Mouse (Mus musculus): ENCODE measurements at regions not wholly inside any gene's neighbourhood (a gene's known extent, or its start where the extent isn't known, plus 50 kb on each side); places are given as distances from the start of the nearest gene placed in this dataset.

DNA sequence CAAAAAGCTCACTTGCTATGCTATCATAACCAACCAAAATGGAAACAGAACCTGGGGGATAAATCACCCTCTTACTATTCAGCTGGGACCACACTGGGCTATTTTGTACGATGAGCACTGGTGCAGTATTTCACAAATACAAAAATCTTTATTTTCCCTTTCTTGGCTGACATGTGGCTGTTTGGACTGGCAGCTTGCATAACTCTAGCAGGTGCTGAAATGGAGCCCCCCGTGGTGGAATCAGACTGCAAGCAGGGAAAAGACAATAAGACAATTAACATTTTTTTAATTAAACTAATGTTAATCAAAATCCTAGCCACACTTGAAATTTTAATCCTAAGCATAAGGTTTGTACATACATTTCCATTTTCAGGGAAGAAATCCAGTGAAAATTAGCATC is 196.4 kb upstream of the Irx5 start:
- Histone ChIP-seq H3K4me1 (ENCODE audit: control insufficient read depth, insufficient read depth, low read length) (no peaks in the 10 kb centered on the region), H3K4me2 (ENCODE audit: low read depth) (no peak overlapping the region), H3K9me3 (ENCODE audit: control insufficient read depth, low read length) (0 out of 2 replicates have a peak, but pooled peaks cover 2% of the 10 kb centered on the region), H3K4me3 (ENCODE audit: low read depth, low read length) (no peak overlapping the region), H3K36me3 (ENCODE audit: control insufficient read depth, insufficient read depth, low read length) (no peaks in the 10 kb centered on the region), H3K9ac (ENCODE audit: low read length) (no peak overlapping the region), H3K27ac (ENCODE audit: low read depth, low read length) (no peak overlapping the region), H3K27me3 (ENCODE audit: control insufficient read depth, insufficient read depth, low read length) (no peaks in the 10 kb centered on the region)
- ATAC-seq (ENCODE audit: insufficient read depth, low FRiP score, low TSS enrichment) (no peak), DNase-seq (ENCODE audit: low spot score) (no peak)
- 64% methylated on average over 2 of the region's 2 CpGs for WGBS

DNA sequence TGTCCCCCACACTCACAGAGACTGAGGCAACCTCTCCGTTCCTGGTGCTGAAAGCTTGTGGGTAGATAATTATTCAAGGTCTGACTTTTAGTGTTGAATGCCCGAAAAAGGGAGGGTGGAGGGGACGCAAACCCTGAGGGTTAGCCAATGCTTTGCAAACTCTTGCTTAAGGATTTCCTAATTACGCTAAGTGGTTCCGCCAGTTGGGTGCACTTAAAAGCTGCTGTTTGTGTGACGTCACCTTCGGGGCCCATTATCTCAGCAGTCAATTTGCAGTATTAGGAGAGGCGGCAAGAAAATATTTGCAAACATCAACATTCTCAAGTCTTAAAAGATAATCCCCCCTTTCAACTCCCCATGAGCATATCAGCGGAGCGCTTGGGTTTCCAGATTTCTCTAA is 199.2 kb upstream of the Irx5 start:
- Histone ChIP-seq H3K9me3 (ENCODE audit: control insufficient read depth, low read length) (0 out of 2 replicates have a peak, but pooled peaks cover 2% of the 10 kb centered on the region), H3K27ac (ENCODE audit: low read depth, low read length) (no peak overlapping the region), H3K4me3 (ENCODE audit: low read depth, low read length) (no peak overlapping the region), H3K27me3 (ENCODE audit: control insufficient read depth, insufficient read depth, low read length) (no peaks in the 10 kb centered on the region), H3K9ac (ENCODE audit: low read length) (no peak overlapping the region), H3K4me2 (ENCODE audit: low read depth) (no peak overlapping the region), H3K36me3 (ENCODE audit: control insufficient read depth, insufficient read depth, low read length) (no peaks in the 10 kb centered on the region), H3K4me1 (ENCODE audit: control insufficient read depth, insufficient read depth, low read length) (no peaks in the 10 kb centered on the region)
- WGBS, result 44% methylated on average over 10 of the region's 10 CpGs
- ATAC-seq (ENCODE audit: insufficient read depth, low FRiP score, low TSS enrichment), result no peak
- DNase-seq (ENCODE audit: low spot score), result no peak

DNA sequence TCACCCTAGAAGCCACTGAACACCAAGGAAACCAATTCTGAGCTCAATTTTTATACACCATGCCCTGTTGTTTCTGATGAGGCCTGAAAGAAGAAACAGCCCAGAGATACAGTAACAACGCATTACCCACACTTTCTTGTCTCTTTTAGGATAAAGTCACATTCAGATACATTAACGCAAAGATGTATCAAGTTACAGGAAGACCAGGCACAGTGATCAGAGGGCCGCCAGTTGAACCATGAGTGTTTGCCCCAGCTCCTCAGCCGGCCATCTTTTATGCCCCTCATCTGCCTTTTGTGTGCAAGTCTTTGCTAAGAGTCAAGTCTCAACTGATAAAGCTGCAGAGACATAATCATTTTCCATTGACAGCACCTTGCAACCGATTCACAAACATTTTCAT is 204.9 kb upstream of the Irx5 start:
- WGBS, result 78% methylated on average over 5 of the region's 5 CpGs
- no peak for ATAC-seq (ENCODE audit: insufficient read depth, low FRiP score, low TSS enrichment)
- no peaks in the 10 kb centered on the region for H3K36me3 ChIP-seq (ENCODE audit: control insufficient read depth, insufficient read depth, low read length)
- no peak for DNase-seq (ENCODE audit: low spot score)
- no peak overlapping the region for H3K9ac ChIP-seq (ENCODE audit: low read length)
- H3K27ac ChIP-seq (ENCODE audit: low read depth, low read length), result no peak overlapping the region
- H3K9me3 ChIP-seq (ENCODE audit: control insufficient read depth, low read length), result no peaks in the 10 kb centered on the region
- no peak overlapping the region for H3K4me3 ChIP-seq (ENCODE audit: low read depth, low read length)
- no peak overlapping the region for H3K4me2 ChIP-seq (ENCODE audit: low read depth)
- H3K4me1 ChIP-seq (ENCODE audit: control insufficient read depth, insufficient read depth, low read length), result no peaks in the 10 kb centered on the region
- H3K27me3 ChIP-seq (ENCODE audit: control insufficient read depth, insufficient read depth, low read length), result no peaks in the 10 kb centered on the region

DNA sequence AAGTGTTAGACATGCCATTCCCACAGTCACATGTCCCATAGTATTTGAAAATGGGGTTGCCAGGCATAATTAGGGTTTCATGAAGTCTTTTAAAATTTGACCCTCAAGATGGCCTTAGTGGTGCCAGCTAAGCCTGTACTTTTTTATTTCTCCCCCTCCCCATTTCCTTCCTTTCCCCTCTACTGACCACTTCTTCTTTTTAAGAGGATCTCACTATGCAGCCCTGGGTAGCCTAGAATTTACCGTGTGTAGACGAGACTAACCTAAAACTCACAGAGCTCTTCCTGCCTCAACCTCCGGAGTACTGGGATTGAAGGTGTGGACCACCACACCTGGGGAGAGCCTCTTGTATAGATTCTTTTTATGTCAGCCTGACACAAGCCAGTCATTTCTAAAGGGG is 209.8 kb upstream of the Irx5 start:
- no peak for DNase-seq (ENCODE audit: low spot score)
- no peaks in the 10 kb centered on the region for H3K36me3 ChIP-seq (ENCODE audit: control insufficient read depth, insufficient read depth, low read length)
- H3K4me2 ChIP-seq (ENCODE audit: low read depth), result no peak overlapping the region
- no peaks in the 10 kb centered on the region for H3K9me3 ChIP-seq (ENCODE audit: control insufficient read depth, low read length)
- 88% methylated on average over 3 of the region's 3 CpGs for WGBS
- no peak overlapping the region for H3K9ac ChIP-seq (ENCODE audit: low read length)
- H3K4me3 ChIP-seq (ENCODE audit: low read depth, low read length), result no peak overlapping the region
- no peak for ATAC-seq (ENCODE audit: insufficient read depth, low FRiP score, low TSS enrichment)
- H3K4me1 ChIP-seq (ENCODE audit: control insufficient read depth, insufficient read depth, low read length), result no peaks in the 10 kb centered on the region
- H3K27me3 ChIP-seq (ENCODE audit: control insufficient read depth, insufficient read depth, low read length), result no peaks in the 10 kb centered on the region
- H3K27ac ChIP-seq (ENCODE audit: low read depth, low read length), result no peak overlapping the region

DNA sequence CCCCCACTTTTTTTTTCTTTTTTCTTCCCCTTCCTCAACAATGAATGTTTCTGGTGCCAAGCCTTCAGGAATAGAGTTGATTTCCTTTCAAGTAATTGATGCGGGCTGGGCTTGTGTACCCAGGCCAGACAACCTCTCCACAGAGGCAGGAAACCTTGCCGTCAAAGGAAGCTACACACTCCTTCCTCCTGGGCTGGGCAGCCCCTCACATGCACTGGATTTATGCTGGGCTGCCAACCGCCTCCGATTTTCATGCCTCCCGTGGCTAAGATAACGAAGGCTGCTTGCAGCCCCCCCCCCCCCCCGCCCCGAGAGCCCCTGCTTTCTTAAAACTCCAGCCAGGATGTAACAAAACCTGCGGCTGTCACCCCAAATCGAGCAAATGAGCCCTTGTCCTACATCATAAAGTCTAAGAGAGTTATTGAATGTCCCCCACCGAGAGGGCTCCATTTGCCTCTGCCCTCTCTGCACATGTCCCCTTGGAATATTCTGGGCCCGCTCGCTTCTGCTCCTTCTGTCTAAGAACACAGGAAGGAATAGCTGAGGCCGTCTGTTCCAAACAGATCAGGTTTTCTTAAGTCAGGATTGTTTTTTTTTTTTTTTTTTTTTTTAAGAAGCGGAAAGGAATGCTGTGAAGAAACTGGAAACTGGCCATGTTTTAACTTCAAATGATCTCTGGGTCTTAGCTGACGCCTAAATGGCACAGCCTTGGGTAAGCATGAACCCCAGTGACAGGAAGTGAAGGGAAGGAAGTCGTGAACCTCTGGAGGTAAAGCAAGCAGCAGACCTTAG is 220.1 kb upstream of the Irx5 start:
- Histone ChIP-seq H3K4me1 (ENCODE audit: control insufficient read depth, insufficient read depth, low read length) (peaks cover 25% of the 10 kb centered on the region), H3K4me3 (ENCODE audit: low read depth, low read length) (no peak overlapping the region), H3K4me2 (ENCODE audit: low read depth) (peak overlapping the region; percentile 1; the same call in 1 of the 2 replicates), H3K27me3 (ENCODE audit: control insufficient read depth, insufficient read depth, low read length) (no peaks in the 10 kb centered on the region), H3K27ac (ENCODE audit: low read depth, low read length) (no peak overlapping the region), H3K9ac (ENCODE audit: low read length) (no peak overlapping the region), H3K9me3 (ENCODE audit: control insufficient read depth, low read length) (no peaks in the 10 kb centered on the region), H3K36me3 (ENCODE audit: control insufficient read depth, insufficient read depth, low read length) (no peaks in the 10 kb centered on the region)
- ATAC-seq (ENCODE audit: insufficient read depth, low FRiP score, low TSS enrichment) (no peak), DNase-seq (ENCODE audit: low spot score) (peak; percentile 53)
- WGBS, result 11% methylated on average over 17 of the region's 17 CpGs

DNA sequence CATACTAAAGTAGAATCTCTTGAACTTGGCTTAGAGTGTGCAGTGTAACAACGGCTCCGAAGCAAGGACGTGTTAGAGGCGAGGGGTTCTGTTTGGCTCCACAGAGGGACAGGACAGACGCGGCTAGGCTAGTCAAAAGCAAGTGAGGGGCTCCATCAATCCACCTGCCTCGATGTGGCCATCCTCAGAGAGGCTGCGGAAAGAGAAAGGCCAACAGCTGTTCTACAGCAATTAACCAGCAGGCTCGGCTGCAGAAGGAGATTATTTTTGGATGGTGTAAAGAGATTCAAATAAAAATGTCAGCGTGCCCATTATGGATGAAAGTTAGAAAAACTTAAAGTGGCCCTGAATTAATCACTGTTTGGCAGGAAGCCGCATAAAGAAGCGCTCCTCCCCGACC is 221.0 kb upstream of the Irx5 start:
- DNase-seq (ENCODE audit: low spot score), result peak; percentile 58
- Histone ChIP-seq H3K36me3 (ENCODE audit: control insufficient read depth, insufficient read depth, low read length) (no peaks in the 10 kb centered on the region), H3K4me1 (ENCODE audit: control insufficient read depth, insufficient read depth, low read length) (peaks cover 25% of the 10 kb centered on the region), H3K27ac (ENCODE audit: low read depth, low read length) (no peak overlapping the region), H3K4me2 (ENCODE audit: low read depth) (no peak overlapping the region), H3K27me3 (ENCODE audit: control insufficient read depth, insufficient read depth, low read length) (no peaks in the 10 kb centered on the region), H3K9me3 (ENCODE audit: control insufficient read depth, low read length) (no peaks in the 10 kb centered on the region), H3K9ac (ENCODE audit: low read length) (no peak overlapping the region), H3K4me3 (ENCODE audit: low read depth, low read length) (no peak overlapping the region)
- no peak for ATAC-seq (ENCODE audit: insufficient read depth, low FRiP score, low TSS enrichment)
- WGBS, result 8% methylated on average over 12 of the region's 13 CpGs

DNA sequence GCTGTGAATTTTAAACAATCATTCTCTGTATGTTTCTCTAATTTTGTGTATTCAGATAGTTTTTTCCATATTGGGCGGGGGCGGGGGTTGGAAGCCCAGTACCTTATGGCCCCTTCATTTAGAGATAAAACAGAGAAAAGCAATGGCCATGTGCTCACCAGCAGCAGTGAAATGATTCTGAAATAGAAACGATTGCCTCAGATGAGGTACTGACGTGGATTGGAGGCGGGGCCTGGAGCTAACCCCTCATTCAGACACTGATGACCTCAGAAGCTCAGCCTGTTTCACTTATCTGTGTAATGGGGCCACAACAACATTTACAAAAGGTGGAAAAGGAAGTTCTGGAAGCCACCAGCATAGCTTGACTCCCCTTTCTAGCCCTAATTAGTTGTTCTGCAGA is 223.0 kb upstream of the Irx5 start:
- no peaks in the 10 kb centered on the region for H3K36me3 ChIP-seq (ENCODE audit: control insufficient read depth, insufficient read depth, low read length)
- peaks cover 28% of the 10 kb centered on the region for H3K4me1 ChIP-seq (ENCODE audit: control insufficient read depth, insufficient read depth, low read length)
- H3K4me2 ChIP-seq (ENCODE audit: low read depth), result no peak overlapping the region
- H3K9ac ChIP-seq (ENCODE audit: low read length), result no peak overlapping the region
- no peaks in the 10 kb centered on the region for H3K9me3 ChIP-seq (ENCODE audit: control insufficient read depth, low read length)
- H3K27me3 ChIP-seq (ENCODE audit: control insufficient read depth, insufficient read depth, low read length), result no peaks in the 10 kb centered on the region
- H3K4me3 ChIP-seq (ENCODE audit: low read depth, low read length), result no peak overlapping the region
- DNase-seq (ENCODE audit: low spot score), result peak; percentile 75
- H3K27ac ChIP-seq (ENCODE audit: low read depth, low read length), result peak overlapping the region; percentile 85
- 8% methylated on average over 5 of the region's 5 CpGs for WGBS
- peak; percentile 57 for ATAC-seq (ENCODE audit: insufficient read depth, low FRiP score, low TSS enrichment)

DNA sequence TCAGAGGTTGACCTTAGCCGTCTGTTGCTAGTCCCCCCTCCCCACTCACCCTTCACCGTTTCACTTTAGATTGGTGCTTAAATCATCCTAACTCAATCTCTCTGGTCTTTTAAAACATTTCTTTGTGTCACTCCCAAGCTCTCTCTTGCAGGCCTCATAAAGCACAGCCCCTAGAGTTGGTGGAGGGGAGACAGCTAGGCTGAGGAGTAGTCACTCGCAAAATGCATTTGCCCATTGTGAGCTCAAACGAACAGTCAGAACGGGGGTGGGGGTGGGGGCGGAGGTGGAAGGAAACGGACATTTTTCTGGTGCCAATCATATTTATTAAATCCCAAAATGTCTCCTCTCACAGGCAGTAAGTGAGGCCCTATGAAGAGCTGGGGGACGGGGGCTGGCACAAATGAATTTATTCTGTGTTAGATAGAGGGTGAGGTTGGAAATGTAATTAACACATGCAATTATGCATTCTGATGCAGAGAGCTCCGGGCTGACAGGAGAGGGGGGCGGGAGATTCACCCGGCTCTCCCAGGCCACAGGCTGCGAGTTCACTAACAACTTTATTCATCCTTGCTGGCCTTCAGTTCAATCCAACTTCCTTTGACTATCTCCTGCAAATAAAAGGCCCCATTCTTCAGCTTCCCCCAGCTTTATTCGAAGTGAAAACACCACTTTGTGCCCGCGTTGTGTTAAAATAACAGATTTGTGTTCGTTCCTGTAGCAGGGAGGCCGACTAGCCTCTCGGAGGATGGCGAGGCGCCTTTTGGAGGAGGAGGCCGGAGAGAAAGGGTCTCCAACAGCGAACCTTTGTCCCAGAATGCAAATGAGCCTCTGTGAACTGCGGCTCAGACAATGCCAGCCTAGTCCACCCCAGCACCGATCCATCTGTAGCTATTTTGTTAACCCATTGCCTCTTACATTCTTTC is 223.7 kb upstream of the Irx5 start:
- WGBS, result 7% methylated on average over 24 of the region's 24 CpGs
- Histone ChIP-seq H3K4me1 (ENCODE audit: control insufficient read depth, insufficient read depth, low read length) (peaks cover 32% of the 10 kb centered on the region), H3K27ac (ENCODE audit: low read depth, low read length) (peak overlapping the region; percentile 85), H3K36me3 (ENCODE audit: control insufficient read depth, insufficient read depth, low read length) (no peaks in the 10 kb centered on the region), H3K4me2 (ENCODE audit: low read depth) (peak overlapping the region; percentile 7), H3K9ac (ENCODE audit: low read length) (peak overlapping the region; percentile 37), H3K4me3 (ENCODE audit: low read depth, low read length) (no peak overlapping the region), H3K9me3 (ENCODE audit: control insufficient read depth, low read length) (no peaks in the 10 kb centered on the region), H3K27me3 (ENCODE audit: control insufficient read depth, insufficient read depth, low read length) (no peaks in the 10 kb centered on the region)
- ATAC-seq (ENCODE audit: insufficient read depth, low FRiP score, low TSS enrichment), result peak; percentile 90
- DNase-seq (ENCODE audit: low spot score), result peak; percentile 85
